Mouse (Mus musculus): ENCODE measurements around the gene Rpl35a. TPM values are rescaled to one million over a fixed set of nuclear protein-coding genes. Genes with fewer than 3 reads are reported as not detected.
A peak's percentile ranks its signal among the peaks of the same experiment; 100 is the strongest.
"Not testable (repeated sequence)": the region's sequence is repeated elsewhere in the genome, so short reads cannot be mapped to it uniquely, and the experiment has no call there.

Rpl35a gene
- polyA plus RNA-seq, 1 experiment from 2014 or later: 1,015 TPM

DNA sequence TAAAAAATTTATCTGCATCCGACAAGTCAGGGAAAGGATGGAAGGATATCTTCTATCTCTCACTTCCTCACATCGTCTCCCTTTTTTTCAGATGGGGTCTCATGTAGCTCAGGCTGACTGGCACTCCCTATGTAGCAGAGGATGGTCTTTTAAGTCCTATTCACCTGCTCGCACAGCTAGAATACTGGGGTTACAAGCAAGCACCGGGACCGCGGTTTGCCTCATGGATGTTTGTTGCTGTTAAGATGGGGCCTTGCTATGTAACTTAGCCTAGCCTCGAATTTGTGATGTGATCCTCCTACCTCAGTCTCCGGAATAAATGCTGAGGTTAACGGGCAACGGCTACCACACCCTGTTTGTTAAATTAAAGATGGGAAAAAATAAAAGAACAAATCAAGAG, 598 bp upstream of the Rpl35a start:
- TF ChIP-seq CTCF (IDR thresholded peaks at IDR 0.05; ENCODE audit: low read depth): no peak
- Histone ChIP-seq H3K36me3 (ENCODE audit: insufficient read depth) (peaks cover 30% of the 10 kb centered on the region), H3K9me3 (ENCODE audit: low read depth, low read length) (no peaks in the 10 kb centered on the region), H3K4me1 (ENCODE audit: insufficient read depth) (no peaks in the 10 kb centered on the region), H3K9ac (no peak overlapping the region), H3K27ac (ENCODE audit: low read depth) (no peak overlapping the region), H3K4me2 (peak overlapping the region; percentile 71), H3K27me3 (ENCODE audit: insufficient read depth, low read length) (no peaks in the 10 kb centered on the region), H3K4me3 (ENCODE audit: low read depth, low read length) (peak overlapping the region; percentile 82)
- no peak for DNase-seq
- peak; percentile 23; the same call in 1 of the 2 replicates for ATAC-seq (ENCODE audit: insufficient read depth)
- WGBS: 18% methylated on average over 10 of the region's 10 CpGs

GRCm38 (mm10) chr16:33056786-33057185, 533 bp downstream of the Rpl35a start:
- Histone ChIP-seq H3K4me2 (peak overlapping the region; percentile 58), H3K27me3 (ENCODE audit: insufficient read depth, low read length) (no peaks in the 10 kb centered on the region), H3K36me3 (ENCODE audit: insufficient read depth) (peaks cover 35% of the 10 kb centered on the region), H3K4me3 (ENCODE audit: low read depth, low read length) (peak overlapping the region; percentile 82), H3K4me1 (ENCODE audit: insufficient read depth) (no peaks in the 10 kb centered on the region), H3K27ac (ENCODE audit: low read depth) (peak overlapping the region; percentile 85), H3K9ac (peak overlapping the region; percentile 93), H3K9me3 (ENCODE audit: low read depth, low read length) (no peaks in the 10 kb centered on the region)
- no peak for TF ChIP-seq CTCF (IDR thresholded peaks at IDR 0.05; ENCODE audit: low read depth)
- DNase-seq (peak; percentile 47), ATAC-seq (ENCODE audit: insufficient read depth) (no peak)
- WGBS: under 1% methylated on average over 24 of the region's 24 CpGs

- peaks cover 35% of the 10 kb centered on the region for H3K36me3 ChIP-seq (ENCODE audit: insufficient read depth)
- H3K9me3 ChIP-seq (ENCODE audit: low read depth, low read length): no peaks in the 10 kb centered on the region
- H3K4me2 ChIP-seq: peak overlapping the region; percentile 58
- no peak for TF ChIP-seq CTCF (IDR thresholded peaks at IDR 0.05; ENCODE audit: low read depth)
- H3K4me1 ChIP-seq (ENCODE audit: insufficient read depth): peaks cover under 1% of the 10 kb centered on the region; the same call in 1 of the 2 replicates
- no peaks in the 10 kb centered on the region for H3K27me3 ChIP-seq (ENCODE audit: insufficient read depth, low read length)
- H3K27ac ChIP-seq (ENCODE audit: low read depth): no peak overlapping the region
- DNase-seq (no peak), ATAC-seq (ENCODE audit: insufficient read depth) (no peak)
- peak overlapping the region; percentile 82 for H3K4me3 ChIP-seq (ENCODE audit: low read depth, low read length)
- H3K9ac ChIP-seq: peak overlapping the region; percentile 93; the same call in 1 of the 2 replicates
- 91% methylated on average over 16 of the region's 16 CpGs for WGBS
Observed at GRCm38 (mm10) chr16:33058033-33058432, 1.8 kb downstream of the Rpl35a start.

DNA sequence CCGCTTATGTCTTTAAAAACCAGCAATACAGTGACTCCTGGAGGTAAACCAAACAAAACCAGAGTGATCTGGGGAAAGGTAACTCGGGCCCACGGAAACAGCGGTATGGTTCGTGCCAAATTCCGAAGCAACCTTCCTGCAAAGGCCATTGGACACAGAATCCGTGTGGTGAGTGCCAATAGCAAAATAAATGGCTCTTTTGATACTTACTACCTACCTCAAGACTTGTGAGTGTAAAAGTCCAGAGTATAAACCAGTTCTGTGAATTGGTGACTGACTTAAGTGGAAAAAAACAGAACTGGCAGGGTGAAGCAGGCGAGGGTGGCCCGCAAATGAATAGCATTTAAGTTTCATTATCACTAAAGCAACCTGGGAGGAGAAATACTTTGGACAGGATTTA, 2.4 kb downstream of the Rpl35a start:
- not testable (repeated sequence) for H3K9ac ChIP-seq; H3K27ac ChIP-seq (ENCODE audit: low read depth); H3K9me3 ChIP-seq (ENCODE audit: low read depth, low read length); H3K27me3 ChIP-seq (ENCODE audit: insufficient read depth, low read length); ATAC-seq (ENCODE audit: insufficient read depth); H3K4me1 ChIP-seq (ENCODE audit: insufficient read depth); DNase-seq
- Histone ChIP-seq H3K36me3 (ENCODE audit: insufficient read depth) (peaks cover 35% of the 10 kb centered on the region), H3K4me2 (peak overlapping the region; percentile 58), H3K4me3 (ENCODE audit: low read depth, low read length) (peak overlapping the region; percentile 82; the same call in 1 of the 2 replicates)
- WGBS: 79% methylated on average over 9 of the region's 9 CpGs

DNA sequence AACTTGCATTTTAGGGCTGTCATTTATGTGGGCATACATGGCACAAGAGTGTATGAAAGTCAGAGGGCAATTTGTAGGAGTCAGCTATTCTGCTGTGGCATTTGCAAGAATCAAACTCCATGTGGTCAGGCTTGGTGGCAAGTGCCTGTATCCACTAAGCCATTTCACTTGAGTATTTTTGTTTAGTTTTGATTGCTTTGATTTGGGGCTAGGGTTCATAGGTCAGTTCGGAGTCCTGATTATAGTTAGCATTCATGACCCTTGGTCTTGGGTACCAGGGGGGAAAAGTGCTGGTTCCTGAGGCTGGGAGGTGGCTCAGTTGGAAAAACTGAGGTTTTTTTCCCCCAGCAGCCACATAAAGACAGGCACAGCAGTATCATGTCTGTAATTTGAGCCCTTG, 3.2 kb downstream of the Rpl35a start:
- no peak overlapping the region for H3K9ac ChIP-seq
- H3K27me3 ChIP-seq (ENCODE audit: insufficient read depth, low read length): no peaks in the 10 kb centered on the region
- no peak for ATAC-seq (ENCODE audit: insufficient read depth)
- H3K4me3 ChIP-seq (ENCODE audit: low read depth, low read length): no peak overlapping the region
- WGBS: 77% methylated on average over 1 of the region's 1 CpGs
- H3K9me3 ChIP-seq (ENCODE audit: low read depth, low read length): no peaks in the 10 kb centered on the region
- no peak for TF ChIP-seq CTCF (IDR thresholded peaks at IDR 0.05; ENCODE audit: low read depth)
- 0 out of 2 replicates have a peak overlapping the region, but pooled peaks have one; percentile 7 for H3K4me2 ChIP-seq
- H3K36me3 ChIP-seq (ENCODE audit: insufficient read depth): peaks cover 35% of the 10 kb centered on the region
- DNase-seq: no peak
- no peak overlapping the region for H3K27ac ChIP-seq (ENCODE audit: low read depth)
- peaks cover 8% of the 10 kb centered on the region for H3K4me1 ChIP-seq (ENCODE audit: insufficient read depth)

DNA sequence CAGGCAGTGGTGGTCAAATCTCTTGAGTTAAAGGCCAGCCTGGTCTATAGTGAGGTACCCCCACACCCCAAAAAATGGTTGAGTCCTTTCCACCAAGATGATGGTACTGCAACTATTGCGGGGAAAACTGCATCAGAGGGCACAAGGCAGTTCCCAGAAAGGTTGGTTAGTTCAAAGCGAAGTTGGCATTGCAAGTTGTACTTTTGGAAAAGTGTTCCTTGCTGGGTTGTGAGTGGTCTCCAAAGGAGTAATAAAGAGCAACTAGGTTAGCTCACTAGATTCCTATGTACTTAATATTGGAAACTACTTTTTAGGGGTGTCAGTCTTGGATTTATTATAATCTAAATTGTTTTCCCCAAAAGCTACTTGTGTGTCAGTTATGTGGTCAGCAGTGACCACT, 4.7 kb downstream of the Rpl35a start:
- no peak for TF ChIP-seq CTCF (IDR thresholded peaks at IDR 0.05; ENCODE audit: low read depth)
- Histone ChIP-seq H3K27ac (ENCODE audit: low read depth) (no peak overlapping the region), H3K36me3 (ENCODE audit: insufficient read depth) (peaks cover 35% of the 10 kb centered on the region), H3K4me2 (no peak overlapping the region), H3K4me3 (ENCODE audit: low read depth, low read length) (no peak overlapping the region), H3K9ac (no peak overlapping the region), H3K9me3 (ENCODE audit: low read depth, low read length) (no peaks in the 10 kb centered on the region), H3K27me3 (ENCODE audit: insufficient read depth, low read length) (no peaks in the 10 kb centered on the region), H3K4me1 (ENCODE audit: insufficient read depth) (peaks cover 8% of the 10 kb centered on the region)
- no peak for ATAC-seq (ENCODE audit: insufficient read depth)
- WGBS: 74% methylated on average over 2 of the region's 2 CpGs
- no peak for DNase-seq

- Histone ChIP-seq H3K9me3 (ENCODE audit: low read depth, low read length) (no peaks in the 10 kb centered on the region), H3K27ac (ENCODE audit: low read depth) (peak overlapping the region; percentile 70; the same call in 1 of the 2 replicates), H3K36me3 (ENCODE audit: insufficient read depth) (peaks cover 35% of the 10 kb centered on the region), H3K9ac (0 out of 2 replicates have a peak overlapping the region, but pooled peaks have one; percentile 0), H3K4me2 (peak overlapping the region; percentile 87), H3K4me1 (ENCODE audit: insufficient read depth) (peaks cover 8% of the 10 kb centered on the region), H3K4me3 (ENCODE audit: low read depth, low read length) (peak overlapping the region; percentile 76; the same call in 1 of the 2 replicates), H3K27me3 (ENCODE audit: insufficient read depth, low read length) (no peaks in the 10 kb centered on the region)
- TF ChIP-seq CTCF (IDR thresholded peaks at IDR 0.05; ENCODE audit: low read depth): no peak
- WGBS: 48% methylated on average over 11 of the region's 11 CpGs
- ATAC-seq (ENCODE audit: insufficient read depth) (no peak), DNase-seq (peak; percentile 29)
Observed at GRCm38 (mm10) chr16:33061400-33061799, 5.1 kb downstream of the Rpl35a start.
